Mouse (Mus musculus): ENCODE measurements at regions not wholly inside any gene's neighbourhood (a gene's known extent, or its start where the extent isn't known, plus 50 kb on each side); places are given as distances from the start of the nearest gene placed in this dataset.

DNA sequence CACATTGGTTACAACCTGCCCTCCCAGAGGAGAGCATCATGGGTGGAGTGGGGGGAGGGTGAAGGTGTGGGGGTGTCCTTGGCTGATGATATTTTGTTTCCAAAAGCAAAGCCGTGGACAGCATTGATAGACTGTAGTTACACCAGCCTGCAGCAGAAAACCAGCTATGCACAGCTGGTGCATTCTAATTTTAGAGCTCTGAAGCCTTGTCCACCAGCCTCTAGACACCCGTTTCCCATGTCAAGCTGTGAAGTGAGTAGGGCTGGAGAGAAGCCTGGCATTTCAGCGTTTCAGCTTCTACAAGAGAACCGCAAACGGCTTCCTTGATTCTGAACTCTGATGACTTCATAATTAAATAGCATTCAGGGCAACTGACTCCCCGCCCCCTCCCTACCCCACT lies 310.7 kb upstream of the Rorb start:
- DNase-seq = peak in 1 of 2 experiments; percentile 1

All from kidney, postnatal 4 days (tissue).